Mouse (Mus musculus) intestine, embryonic 14.5 days (tissue): Measurements from ENCODE around the gene Nuak1. TPM values are rescaled to one million over a fixed set of nuclear protein-coding genes. Genes with fewer than 3 reads are reported as not detected.

Experiments
- ATAC-seq: fragments of 200-750 bp; cut with Nextera tagmentation; replicated peaks from 2 replicates; pipeline ENCODE4 v1.8.0; 2017; ENCODE audit warnings: low read depth, moderate number of reproducible peaks, moderate TSS enrichment, moderate library complexity; ENCODE audit not compliant: low FRiP score, low TSS enrichment
- DNase-seq: peaks from one replicate; pipeline ENCODE4 v3.0.0-alpha.2; 2018; ENCODE audit warnings: low spot score
- H3K27ac ChIP-seq: fragments of 300-500 bp; sonication (generic); 2 replicates; pipeline ENCODE4 v1.5.1; 2014; ENCODE audit warnings: low read depth, mild to moderate bottlenecking, control low read depth
- H3K27me3 ChIP-seq: fragments of 300-500 bp; sonication (generic); replicated peaks from 2 replicates; pipeline ENCODE4 v1.6.1; 2014; ENCODE audit warnings: low read length, control low read depth; ENCODE audit not compliant: control insufficient read depth, insufficient read depth
- H3K36me3 ChIP-seq: fragments of 300-500 bp; sonication (generic); 2 replicates; pipeline ENCODE4 v1.6.1; 2014; ENCODE audit warnings: low read length, control low read depth; ENCODE audit not compliant: control insufficient read depth, insufficient read depth
- H3K4me1 ChIP-seq: fragments of 300-500 bp; sonication (generic); replicated peaks from 2 replicates; pipeline ENCODE4 v1.6.1; 2014; ENCODE audit warnings: low read length, control low read depth, mixed read lengths; ENCODE audit not compliant: control insufficient read depth, insufficient read depth
- H3K4me2 ChIP-seq: fragments of 300-500 bp; sonication (generic); 2 replicates; pipeline ENCODE4 v1.6.1; 2014; ENCODE audit warnings: low read length
- H3K4me3 ChIP-seq: fragments of 300-500 bp; sonication (generic); 2 replicates; pipeline ENCODE4 v1.5.1; 2014; ENCODE audit warnings: low read depth, low read length, control low read depth, mixed read lengths
- H3K9ac ChIP-seq: fragments of 300-500 bp; sonication (generic); 2 replicates; pipeline ENCODE4 v1.6.1; 2014; ENCODE audit warnings: mild to moderate bottlenecking, low read length
- H3K9me3 ChIP-seq: fragments of 300-500 bp; sonication (generic); 2 replicates; pipeline ENCODE4 v1.6.1; 2016; ENCODE audit warnings: low read length, control low read depth; ENCODE audit not compliant: control insufficient read depth
- WGBS: fragments of 180-500 bp; shearing (Covaris S2); extraction: QIAGEN DNeasy Blood & Tissue Kit; methylation state at CpG from one replicate; pipeline ENCODE4 v1.1.7; 2014; 5-methylcytosine and 5-hydroxymethylcytosine counted together
- polyA plus RNA-seq: library from polyadenylated mRNA; unstranded; fragments of >200 nt; fragmentation: Nextera tagmentation; extraction: Ambion mirVana; gene quantifications from 2 replicates; pipeline ENCODE4 v1.2.1, GENCODE M21; 2014

Nuak1 gene
- polyA plus RNA-seq, 1 experiment from 2014 or later = 0.93 TPM

GRCm38 (mm10) chr10:84387338-84387737, 53.1 kb downstream of the Nuak1 start:
- H3K4me1 ChIP-seq = peaks cover 28% of the 10 kb centered on the region
- H3K4me2 ChIP-seq = no peak overlapping the region
- DNase-seq (no peak), ATAC-seq (no peak)
- no peaks in the 10 kb centered on the region for H3K27me3 ChIP-seq
- H3K27ac ChIP-seq = no peak overlapping the region
- WGBS = 40% methylated on average over 4 of the region's 4 CpGs
- no peak overlapping the region for H3K4me3 ChIP-seq
- no peaks in the 10 kb centered on the region for H3K9me3 ChIP-seq
- no peaks in the 10 kb centered on the region for H3K36me3 ChIP-seq
- no peak overlapping the region for H3K9ac ChIP-seq

GRCm38 (mm10) chr10:84386625-84387242, 53.7 kb downstream of the Nuak1 start:
- Histone ChIP-seq H3K4me1 (peaks cover 23% of the 10 kb centered on the region), H3K4me3 (no peak overlapping the region), H3K36me3 (no peaks in the 10 kb centered on the region), H3K27me3 (no peaks in the 10 kb centered on the region), H3K4me2 (no peak overlapping the region), H3K9ac (no peak overlapping the region), H3K27ac (no peak overlapping the region), H3K9me3 (no peaks in the 10 kb centered on the region)
- 72% methylated on average over 13 of the region's 13 CpGs for WGBS
- ATAC-seq (no peak), DNase-seq (no peak)

GRCm38 (mm10) chr10:84386214-84386613, 54.2 kb downstream of the Nuak1 start:
- Histone ChIP-seq H3K4me2 (no peak overlapping the region), H3K9me3 (no peaks in the 10 kb centered on the region), H3K27ac (no peak overlapping the region), H3K36me3 (no peaks in the 10 kb centered on the region), H3K4me1 (peaks cover 23% of the 10 kb centered on the region), H3K4me3 (no peak overlapping the region), H3K9ac (no peak overlapping the region), H3K27me3 (no peaks in the 10 kb centered on the region)
- DNase-seq (no peak), ATAC-seq (no peak)
- WGBS = 76% methylated on average over 3 of the region's 3 CpGs

- Histone ChIP-seq H3K27ac (no peak overlapping the region), H3K4me1 (peaks cover 23% of the 10 kb centered on the region), H3K9me3 (no peaks in the 10 kb centered on the region), H3K36me3 (no peaks in the 10 kb centered on the region), H3K4me2 (no peak overlapping the region), H3K4me3 (no peak overlapping the region), H3K9ac (no peak overlapping the region), H3K27me3 (no peaks in the 10 kb centered on the region)
- DNase-seq = no peak
- no peak for ATAC-seq
- 73% methylated on average over 9 of the region's 9 CpGs for WGBS
These were observed 55.6 kb downstream of the Nuak1 start for GRCm38 (mm10) chr10:84384761-84385160.

GRCm38 (mm10) chr10:84382900-84383883, 57.2 kb downstream of the Nuak1 start:
- Histone ChIP-seq H3K9me3 (no peaks in the 10 kb centered on the region), H3K4me2 (no peak overlapping the region), H3K27me3 (no peaks in the 10 kb centered on the region), H3K4me3 (no peak overlapping the region), H3K4me1 (peaks cover 14% of the 10 kb centered on the region), H3K9ac (no peak overlapping the region), H3K27ac (peak overlapping the region; percentile 43; the same call in 1 of the 2 replicates), H3K36me3 (no peaks in the 10 kb centered on the region)
- WGBS = 13% methylated on average over 17 of the region's 17 CpGs
- 0 out of 2 replicates have a peak, but pooled peaks have one; percentile 44 for ATAC-seq
- no peak for DNase-seq

- H3K4me3 ChIP-seq = no peak overlapping the region
- peaks cover 11% of the 10 kb centered on the region; the same call in 1 of the 2 replicates for H3K4me1 ChIP-seq
- no peak for DNase-seq
- no peak overlapping the region for H3K27ac ChIP-seq
- no peaks in the 10 kb centered on the region for H3K36me3 ChIP-seq
- ATAC-seq = no peak
- no peak overlapping the region for H3K9ac ChIP-seq
- 75% methylated on average over 2 of the region's 2 CpGs for WGBS
- H3K27me3 ChIP-seq = no peaks in the 10 kb centered on the region
- H3K9me3 ChIP-seq = no peaks in the 10 kb centered on the region
- no peak overlapping the region for H3K4me2 ChIP-seq
These were observed 59.1 kb downstream of the Nuak1 start for GRCm38 (mm10) chr10:84381276-84381798.

- Histone ChIP-seq H3K4me1 (peaks cover 11% of the 10 kb centered on the region; the same call in 1 of the 2 replicates), H3K27me3 (no peaks in the 10 kb centered on the region), H3K9ac (no peak overlapping the region), H3K9me3 (no peaks in the 10 kb centered on the region), H3K4me3 (no peak overlapping the region), H3K4me2 (no peak overlapping the region), H3K36me3 (peaks cover 3% of the 10 kb centered on the region; the same call in 1 of the 2 replicates), H3K27ac (no peak overlapping the region)
- WGBS = 94% methylated on average over 1 of the region's 1 CpGs
- no peak for ATAC-seq
- DNase-seq = no peak
These were observed 61.0 kb downstream of the Nuak1 start for GRCm38 (mm10) chr10:84379366-84379765.

GRCm38 (mm10) chr10:84377956-84378355, 62.4 kb downstream of the Nuak1 start:
- Histone ChIP-seq H3K27ac (no peak overlapping the region), H3K4me2 (no peak overlapping the region), H3K4me1 (peaks cover under 1% of the 10 kb centered on the region; the same call in 1 of the 2 replicates), H3K9ac (no peak overlapping the region), H3K27me3 (no peaks in the 10 kb centered on the region), H3K4me3 (no peak overlapping the region), H3K9me3 (no peaks in the 10 kb centered on the region), H3K36me3 (peaks cover 11% of the 10 kb centered on the region; the same call in 1 of the 2 replicates)
- ATAC-seq (no peak), DNase-seq (no peak)
- 91% methylated on average over 11 of the region's 11 CpGs for WGBS
